Mouse (Mus musculus): ENCODE data around the gene Krtap17-1.

- no peak for TF ChIP-seq CTCF (IDR thresholded peaks at IDR 0.05; ENCODE audit: low read depth)
- TF ChIP-seq EP300 (optimal IDR thresholded peaks at IDR 0.05), result no peak
Observed at GRCm38 (mm10) chr11:100041454-100041853, 47.7 kb upstream of the Krtap17-1 start, which contains the start of gene Krt34.

All from stomach, postnatal 0 days (tissue).